Mouse (Mus musculus) forebrain, embryonic 11.5 days (tissue): Measurements from ENCODE around the gene Bap1. TPM values are rescaled to one million over a fixed set of nuclear protein-coding genes. Genes with fewer than 3 reads are reported as not detected.

Source experiments
- polyA plus RNA-seq: library from polyadenylated mRNA; unstranded; fragments of >200 nt; fragmentation: Nextera tagmentation; extraction: Ambion mirVana; gene quantifications from 2 replicates; pipeline ENCODE4 v1.2.1, GENCODE M21; 2014

Bap1 gene
- polyA plus RNA-seq, 1 experiment from 2014 or later, result 121 TPM

Other genes with a start within 250 kb of the Bap1 start
- gene Spcs1, start 249.8 kb upstream of the Bap1 start, polyA plus RNA-seq, result 224 and 251 TPM in 2 replicates
- 135 and 136 TPM in 2 replicates for gene Pbrm1, start 232.3 kb upstream of the Bap1 start, polyA plus RNA-seq
- 110 and 120 TPM in 2 replicates for gene Gnl3, start 232.3 kb upstream of the Bap1 start, polyA plus RNA-seq
- 50.9 and 52.7 TPM in 2 replicates for gene Smim4, start 122.5 kb upstream of the Bap1 start, polyA plus RNA-seq
- gene Nt5dc2, start 120.4 kb upstream of the Bap1 start, polyA plus RNA-seq, result 565 and 637 TPM in 2 replicates
- 21.8 and 27.1 TPM in 2 replicates for gene Stab1, start 82.8 kb upstream of the Bap1 start, polyA plus RNA-seq
- 0.59 and 0.83 TPM in 2 replicates for gene Tnnc1, start 43.1 kb upstream of the Bap1 start, polyA plus RNA-seq
- 399 and 407 TPM in 2 replicates for gene Nisch, start 34.5 kb upstream of the Bap1 start, polyA plus RNA-seq
- 0.13 and 0.16 TPM in 2 replicates for gene Sema3g, start 33.6 kb upstream of the Bap1 start, polyA plus RNA-seq
- gene Phf7, start 133 bp upstream of the Bap1 start, polyA plus RNA-seq, result 14.3 and 14.4 TPM in 2 replicates
- gene Dnah1, start 72.4 kb downstream of the Bap1 start, polyA plus RNA-seq, result 7.6 and 8.8 TPM in 2 replicates
- 36.2 and 41.2 TPM in 2 replicates for gene Capn7, start 85.2 kb downstream of the Bap1 start, polyA plus RNA-seq
- gene Sh3bp5, start 184.6 kb downstream of the Bap1 start, polyA plus RNA-seq, result 15.8 and 17.4 TPM in 2 replicates
- 24.7 and 25.7 TPM in 2 replicates for gene Eaf1, start 242.9 kb downstream of the Bap1 start, polyA plus RNA-seq
- 85.0 and 89.8 TPM in 2 replicates for gene Mettl6, start 243.6 kb downstream of the Bap1 start, polyA plus RNA-seq